Mouse (Mus musculus) hindbrain, embryonic 10.5 days (tissue): ENCODE measurements around the gene Polr2l. TPM values are rescaled to one million over a fixed set of nuclear protein-coding genes. Genes with fewer than 3 reads are reported as not detected.

Experiments
- DNase-seq: peaks from one replicate; pipeline ENCODE4 v3.0.0-alpha.2; 2017; ENCODE audit warnings: low spot score
- H3K27ac ChIP-seq: fragments of 300-500 bp; sonication (generic); 2 replicates; pipeline ENCODE4 v1.5.1; 2016; ENCODE audit warnings: mild to moderate bottlenecking, moderate library complexity
- H3K27me3 ChIP-seq: fragments of 300-500 bp; sonication (generic); 2 replicates; pipeline ENCODE4 v1.6.1; 2016; ENCODE audit warnings: mild to moderate bottlenecking; ENCODE audit not compliant: poor library complexity, insufficient read depth, severe bottlenecking
- H3K36me3 ChIP-seq: fragments of 300-500 bp; sonication (generic); 2 replicates; pipeline ENCODE4 v1.6.1; 2016; ENCODE audit warnings: mild to moderate bottlenecking, moderate library complexity
- H3K4me1 ChIP-seq: fragments of 300-500 bp; sonication (generic); replicated peaks from 2 replicates; pipeline ENCODE4 v1.6.1; 2016; ENCODE audit warnings: mild to moderate bottlenecking
- H3K4me3 ChIP-seq: fragments of 300-500 bp; sonication (generic); 2 replicates; pipeline ENCODE4 v1.5.1; 2016; ENCODE audit warnings: mild to moderate bottlenecking, moderate library complexity
- H3K9me3 ChIP-seq: fragments of 300-500 bp; sonication (generic); 2 replicates; pipeline ENCODE4 v1.6.1; 2016; ENCODE audit warnings: mild to moderate bottlenecking, moderate library complexity
- WGBS: fragments of 180-500 bp; shearing (Covaris S2); methylation state at CpG from one replicate; pipeline ENCODE4 v1.1.7; 2016; 5-methylcytosine and 5-hydroxymethylcytosine counted together
- polyA plus RNA-seq: library from polyadenylated mRNA; unstranded; fragments of >200 nt; fragmentation: Nextera tagmentation; extraction: Ambion mirVana; gene quantifications from 2 replicates; pipeline ENCODE4 v1.2.1, GENCODE M21; 2016

Gene Polr2l
- polyA plus RNA-seq, 1 experiment from 2014 or later: 90.0 TPM

GRCm38 (mm10) chr7:141437178-141438120, 37.5 kb downstream of the Polr2l start, which contains the start of gene Slc25a22:
Gene Slc25a22 (minus strand): TSS chr7:141437892.
- no peaks in the 10 kb centered on the region for H3K9me3 ChIP-seq
- H3K36me3 ChIP-seq: peaks cover 60% of the 10 kb centered on the region
- H3K4me1 ChIP-seq: peaks cover 78% of the 10 kb centered on the region
- peak; percentile 85 for DNase-seq
- no peaks in the 10 kb centered on the region for H3K27me3 ChIP-seq
- H3K27ac ChIP-seq: peak within 1 kb of the TSS; percentile 87
- H3K4me3 ChIP-seq: peak within 1 kb of the TSS; percentile 63
- 6% methylated on average over 53 of the region's 53 CpGs for WGBS

DNA sequence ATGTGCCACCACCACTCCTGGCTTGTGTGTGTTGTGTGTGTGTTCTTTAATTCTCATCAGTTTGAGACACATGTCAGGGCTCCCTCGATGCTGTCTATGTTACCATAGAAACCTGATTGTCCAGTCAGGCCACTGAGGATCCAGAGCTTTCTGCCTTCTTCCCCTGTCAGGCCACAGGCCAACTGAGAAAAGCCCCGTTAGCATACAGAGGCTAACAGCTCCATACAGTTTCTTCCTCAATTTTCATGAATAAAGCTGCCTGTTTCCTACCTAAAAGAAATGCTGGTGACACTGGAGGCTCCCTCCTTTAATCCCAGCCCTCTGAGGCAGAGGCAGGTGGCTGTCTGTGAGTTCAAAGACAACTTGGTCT, 38.4 kb downstream of the Polr2l start:
- WGBS: 58% methylated on average over 2 of the region's 2 CpGs
- Histone ChIP-seq H3K4me3 (peak overlapping the region; percentile 63), H3K9me3 (no peaks in the 10 kb centered on the region), H3K27me3 (no peaks in the 10 kb centered on the region), H3K27ac (peak overlapping the region; percentile 87), H3K36me3 (peaks cover 60% of the 10 kb centered on the region), H3K4me1 (peaks cover 77% of the 10 kb centered on the region)
- no peak for DNase-seq

DNA sequence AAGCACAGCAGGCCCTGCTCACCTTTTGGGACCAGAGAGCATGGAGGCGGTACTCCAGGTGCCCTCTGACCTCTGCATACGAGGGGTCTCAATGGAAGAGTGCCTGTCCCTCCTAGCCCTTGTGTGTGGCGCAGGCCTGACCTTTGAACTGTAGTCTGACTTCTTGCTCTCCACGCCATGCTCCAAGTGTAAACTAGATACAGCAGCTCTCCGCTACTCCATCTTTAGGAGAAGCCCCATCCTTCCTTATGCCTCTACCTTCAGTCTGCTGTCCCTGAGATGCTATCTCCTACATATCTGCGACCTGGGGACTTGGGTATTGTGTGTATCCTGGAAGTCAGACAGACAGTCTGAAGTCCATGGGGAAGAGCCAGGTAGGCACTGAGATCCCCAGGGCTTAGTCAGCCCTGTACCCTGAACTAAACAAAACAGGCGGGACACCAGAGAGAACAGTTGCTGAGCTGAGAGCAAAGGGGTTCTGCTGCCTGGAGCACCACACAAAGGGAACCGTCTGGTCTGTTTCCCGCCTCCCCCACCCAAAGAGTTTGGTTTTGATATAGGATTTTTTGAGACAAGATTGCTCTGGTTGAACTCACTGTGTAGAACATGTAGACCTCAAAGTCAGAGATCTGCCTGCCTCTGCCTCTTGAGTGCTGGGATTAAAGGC, 38.9 kb downstream of the Polr2l start:
- 60% methylated on average over 9 of the region's 9 CpGs for WGBS
- H3K4me3 ChIP-seq: peak overlapping the region; percentile 63
- no peaks in the 10 kb centered on the region for H3K27me3 ChIP-seq
- peak overlapping the region; percentile 87 for H3K27ac ChIP-seq
- peaks cover 71% of the 10 kb centered on the region for H3K4me1 ChIP-seq
- H3K9me3 ChIP-seq: no peaks in the 10 kb centered on the region
- no peak for DNase-seq
- peaks cover 60% of the 10 kb centered on the region for H3K36me3 ChIP-seq

DNA sequence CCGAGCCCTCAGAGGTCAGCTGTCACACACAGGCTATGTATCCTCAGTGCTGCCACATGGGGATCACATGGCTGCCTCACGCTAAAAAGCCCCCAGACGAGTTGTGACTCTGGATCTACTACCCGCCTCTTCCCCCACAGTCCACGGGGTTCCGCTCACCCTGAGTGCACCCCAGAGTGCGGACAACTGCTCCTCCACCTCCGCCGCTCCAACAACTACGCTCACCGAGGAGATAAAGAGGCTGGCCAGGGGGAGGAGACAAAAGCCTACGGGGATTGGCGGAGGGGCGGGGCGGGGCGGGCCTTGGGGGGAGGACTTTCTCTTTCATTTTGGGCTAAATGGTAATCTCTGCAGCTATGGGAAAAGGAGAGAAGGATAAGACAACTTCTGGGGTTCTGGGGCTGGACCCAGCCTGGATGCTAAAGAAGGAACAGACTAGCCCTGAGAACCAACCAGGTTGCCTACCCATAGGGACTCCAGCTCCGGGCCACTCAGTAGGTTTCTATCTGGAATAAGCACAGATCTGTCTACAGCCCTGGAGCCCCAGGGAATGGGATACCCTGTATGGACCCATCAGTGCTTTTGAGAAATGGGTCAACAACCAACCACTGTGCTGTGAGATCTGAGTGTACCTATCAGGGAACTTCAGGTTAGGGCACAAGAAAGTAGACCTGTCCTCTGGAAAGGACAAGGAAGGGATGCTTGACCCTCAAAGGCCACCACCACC, 39.6 kb downstream of the Polr2l start:
- Histone ChIP-seq H3K4me1 (peaks cover 67% of the 10 kb centered on the region), H3K27ac (peak overlapping the region; percentile 87), H3K9me3 (no peaks in the 10 kb centered on the region), H3K4me3 (peak overlapping the region; percentile 61), H3K27me3 (no peaks in the 10 kb centered on the region), H3K36me3 (peaks cover 60% of the 10 kb centered on the region)
- peak; percentile 57 for DNase-seq
- WGBS: 6% methylated on average over 17 of the region's 17 CpGs

DNA sequence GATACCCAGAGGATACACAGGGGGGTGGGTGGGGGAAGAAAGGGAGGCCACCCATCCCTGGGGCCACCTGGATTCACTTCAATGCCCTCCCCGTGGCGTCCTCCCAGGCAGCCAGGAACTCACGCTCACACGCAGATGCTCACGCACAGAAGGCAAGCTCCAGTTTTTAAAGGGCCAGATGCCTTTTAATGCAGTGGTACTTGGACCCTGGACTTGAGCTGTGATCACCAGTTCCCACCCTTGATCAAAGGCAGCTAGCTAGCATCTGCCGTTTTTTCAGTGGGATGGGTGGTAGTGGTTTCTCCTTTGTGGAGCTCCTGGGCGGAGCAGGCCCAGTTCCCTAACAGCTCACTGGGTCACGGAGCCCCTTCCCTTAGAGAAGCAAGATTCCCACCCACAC, 40.5 kb downstream of the Polr2l start:
- WGBS: 17% methylated on average over 8 of the region's 8 CpGs
- H3K27ac ChIP-seq: peak overlapping the region; percentile 87
- peaks cover 52% of the 10 kb centered on the region for H3K36me3 ChIP-seq
- no peaks in the 10 kb centered on the region for H3K9me3 ChIP-seq
- H3K4me3 ChIP-seq: peak overlapping the region; percentile 61
- peak; percentile 54 for DNase-seq
- H3K4me1 ChIP-seq: peaks cover 74% of the 10 kb centered on the region
- H3K27me3 ChIP-seq: no peaks in the 10 kb centered on the region

DNA sequence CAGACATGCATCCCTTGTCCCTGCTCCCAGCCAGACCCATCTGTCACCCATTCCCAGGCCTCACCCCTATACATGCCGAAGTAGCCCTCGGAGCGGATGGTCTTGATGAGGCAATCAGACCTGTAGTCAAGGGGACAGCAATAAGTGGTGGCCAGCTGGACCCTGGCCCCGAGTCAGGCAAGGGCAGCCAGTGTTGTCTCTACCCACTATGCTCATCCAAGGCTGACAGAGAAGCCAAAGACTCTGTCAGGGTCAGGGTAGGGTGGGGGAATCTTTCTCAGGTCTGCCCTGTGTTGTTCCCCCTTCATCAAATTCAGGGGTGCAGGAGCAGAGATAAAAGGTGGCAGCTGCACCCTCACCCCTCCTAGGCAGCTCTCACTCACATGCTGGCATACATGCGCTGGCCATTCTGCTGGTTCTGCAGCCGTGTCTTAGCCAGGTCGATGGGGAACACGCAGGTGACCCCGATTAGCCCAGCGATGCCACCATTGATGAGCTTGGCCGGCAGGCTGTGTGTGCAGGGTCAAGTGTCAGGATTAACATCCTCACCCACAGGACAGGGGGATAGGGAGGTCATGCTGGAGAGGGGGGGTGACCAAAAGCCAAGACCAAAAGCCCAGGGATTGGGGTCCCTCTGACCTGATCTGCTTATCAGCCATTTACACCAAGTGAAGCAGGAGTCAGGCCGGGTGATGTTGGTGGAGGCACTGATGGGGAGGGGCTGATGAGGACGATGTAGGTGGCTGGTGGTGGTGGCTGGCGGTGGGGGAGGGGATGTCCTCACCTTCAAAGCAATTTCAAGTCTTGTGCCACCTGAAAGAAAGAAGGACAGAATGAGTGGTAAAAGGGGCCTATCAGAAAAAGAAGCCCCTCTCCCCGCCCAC, 41.2 kb downstream of the Polr2l start:
- DNase-seq: no peak
- Histone ChIP-seq H3K27ac (peak overlapping the region; percentile 87), H3K27me3 (peaks cover under 1% of the 10 kb centered on the region; the same call in 1 of the 2 replicates), H3K4me1 (peaks cover 81% of the 10 kb centered on the region), H3K4me3 (peak overlapping the region; percentile 61), H3K36me3 (peaks cover 45% of the 10 kb centered on the region), H3K9me3 (no peaks in the 10 kb centered on the region)
- 76% methylated on average over 15 of the region's 15 CpGs for WGBS

GRCm38 (mm10) chr7:141432741-141433516, 42.0 kb downstream of the Polr2l start:
- H3K9me3 ChIP-seq: no peaks in the 10 kb centered on the region
- H3K27ac ChIP-seq: peak overlapping the region; percentile 16; the same call in 1 of the 2 replicates
- peaks cover 37% of the 10 kb centered on the region for H3K36me3 ChIP-seq
- 0 out of 2 replicates have a peak overlapping the region, but pooled peaks have one; percentile 6 for H3K4me3 ChIP-seq
- H3K4me1 ChIP-seq: peaks cover 87% of the 10 kb centered on the region
- DNase-seq: no peak
- H3K27me3 ChIP-seq: peaks cover 5% of the 10 kb centered on the region; the same call in 1 of the 2 replicates
- WGBS: 89% methylated on average over 6 of the region's 6 CpGs

GRCm38 (mm10) chr7:141432186-141432611, 42.7 kb downstream of the Polr2l start:
- no peaks in the 10 kb centered on the region for H3K9me3 ChIP-seq
- no peak overlapping the region for H3K4me3 ChIP-seq
- H3K4me1 ChIP-seq: peaks cover 80% of the 10 kb centered on the region
- 87% methylated on average over 8 of the region's 8 CpGs for WGBS
- no peak for DNase-seq
- peak overlapping the region; percentile 16; the same call in 1 of the 2 replicates for H3K27ac ChIP-seq
- H3K27me3 ChIP-seq: peaks cover 9% of the 10 kb centered on the region; the same call in 1 of the 2 replicates
- peaks cover 36% of the 10 kb centered on the region for H3K36me3 ChIP-seq

- DNase-seq: no peak
- peaks cover 9% of the 10 kb centered on the region; the same call in 1 of the 2 replicates for H3K27me3 ChIP-seq
- 0 out of 2 replicates have a peak overlapping the region, but pooled peaks have one; percentile 9 for H3K4me3 ChIP-seq
- no peaks in the 10 kb centered on the region for H3K9me3 ChIP-seq
- WGBS: 93% methylated on average over 19 of the region's 19 CpGs
- peaks cover 74% of the 10 kb centered on the region for H3K4me1 ChIP-seq
- H3K27ac ChIP-seq: no peak overlapping the region; the same call in 1 of the 2 replicates
- H3K36me3 ChIP-seq: peaks cover 36% of the 10 kb centered on the region
Measured at GRCm38 (mm10) chr7:141431434-141432185, 43.3 kb downstream of the Polr2l start.

- Histone ChIP-seq H3K9me3 (no peaks in the 10 kb centered on the region), H3K27me3 (peaks cover 9% of the 10 kb centered on the region; the same call in 1 of the 2 replicates), H3K4me3 (no peak overlapping the region), H3K36me3 (peaks cover 36% of the 10 kb centered on the region), H3K27ac (no peak overlapping the region), H3K4me1 (peaks cover 65% of the 10 kb centered on the region)
- no peak for DNase-seq
- 95% methylated on average over 9 of the region's 9 CpGs for WGBS
Measured at GRCm38 (mm10) chr7:141430585-141431240, 44.2 kb downstream of the Polr2l start.
